Mouse (Mus musculus) myocyte (in vitro differentiated cells): Measurements from ENCODE around the gene Eif4e3.

Experiments
- MYOD1 ChIP-seq, 3 experiments: IDR thresholded peaks; one replicate each; pipeline ENCODE4 v1.6.1; 2011; ENCODE audit warnings: control low read depth in 2 of 3, low read depth in 2 of 3, mild to moderate bottlenecking in 2 of 3, moderate library complexity in 1 of 3; ENCODE audit not compliant: insufficient read length in 2 of 3, control insufficient read depth in 1 of 3
- MYOG ChIP-seq, 3 experiments: IDR thresholded peaks; one replicate each; pipeline ENCODE4 v1.6.1; 2011; ENCODE audit warnings: control low read depth in 2 of 3, low read depth in 2 of 3, mild to moderate bottlenecking in 2 of 3; ENCODE audit not compliant: insufficient read length in 2 of 3, control insufficient read depth in 1 of 3, insufficient read depth in 1 of 3
- POLR2A ChIP-seq: IDR thresholded peaks from one replicate; pipeline ENCODE4 v1.6.1; 2011; ENCODE audit warnings: low read depth, mild to moderate bottlenecking, control low read depth, moderate library complexity; ENCODE audit not compliant: insufficient read length
- REST ChIP-seq: IDR thresholded peaks from one replicate; pipeline ENCODE4 v1.6.1; 2011; ENCODE audit warnings: mild to moderate bottlenecking, control low read depth, moderate library complexity; ENCODE audit not compliant: insufficient read depth, insufficient read length
- TCF12 ChIP-seq: IDR thresholded peaks from one replicate; pipeline ENCODE4 v1.6.1; 2011; ENCODE audit warnings: mild to moderate bottlenecking, control low read depth; ENCODE audit not compliant: poor library complexity, insufficient read depth, severe bottlenecking

GRCm38 (mm10) chr6:99611866-99612265 is 54.7 kb downstream of the Eif4e3 start:
- TF ChIP-seq POLR2A (no peak), TCF12 (no peak), MYOG (IDR thresholded peaks at IDR 0.05; ENCODE audit: control insufficient read depth in 1 of 3, insufficient read depth in 1 of 3, insufficient read length in 2 of 3, low read depth in 2 of 3) (no peak), REST (no peak), MYOD1 (IDR thresholded peaks at IDR 0.05; ENCODE audit: control insufficient read depth in 1 of 3, insufficient read length in 2 of 3, low read depth in 2 of 3) (no peak)
